Mouse (Mus musculus): ENCODE measurements around the gene Ano2. TPM values are rescaled to one million over a fixed set of nuclear protein-coding genes. Genes with fewer than 3 reads are reported as not detected.

Gene Ano2
- total RNA-seq, 2 experiments from 2014 or later = 0.07 TPM; not detected in 1

- DNase-seq = no peak
Observed at GRCm38 (mm10) chr6:125743203-125744100, 53.2 kb downstream of the Ano2 start.

GRCm38 (mm10) chr6:125747322-125747930 is 57.2 kb downstream of the Ano2 start:
- DNase-seq = no peak

GRCm38 (mm10) chr6:125748646-125749045 is 58.4 kb downstream of the Ano2 start:
- DNase-seq = no peak

- no peak for DNase-seq
Observed at GRCm38 (mm10) chr6:125762851-125763519, 72.8 kb downstream of the Ano2 start.

- no peak for DNase-seq
Observed at GRCm38 (mm10) chr6:125773256-125773655, 83.0 kb downstream of the Ano2 start.

GRCm38 (mm10) chr6:125776291-125776690 is 86.1 kb downstream of the Ano2 start:
- no peak for DNase-seq

- no peak for DNase-seq
Observed at GRCm38 (mm10) chr6:125802954-125803353, 112.7 kb downstream of the Ano2 start.

- no peak for DNase-seq
Observed at GRCm38 (mm10) chr6:125803364-125804011, 113.3 kb downstream of the Ano2 start.

- DNase-seq = no peak
Observed at GRCm38 (mm10) chr6:125808996-125809649, 118.9 kb downstream of the Ano2 start.

- no peak for DNase-seq
Observed at GRCm38 (mm10) chr6:125811395-125811794, 121.2 kb downstream of the Ano2 start.

- peak; percentile 6 to 49 for DNase-seq
Observed at GRCm38 (mm10) chr6:125838121-125838520, 147.9 kb downstream of the Ano2 start.

- no peak for DNase-seq
Observed at GRCm38 (mm10) chr6:125841284-125841683, 151.1 kb downstream of the Ano2 start.

- DNase-seq = no peak
Observed at GRCm38 (mm10) chr6:125851196-125851595, 161.0 kb downstream of the Ano2 start.

GRCm38 (mm10) chr6:125858294-125858693 is 168.1 kb downstream of the Ano2 start:
- DNase-seq = no peak

- peak; percentile 23 to 50 for DNase-seq
Observed at GRCm38 (mm10) chr6:125868516-125868915, 178.3 kb downstream of the Ano2 start.

GRCm38 (mm10) chr6:125871482-125871881 is 181.3 kb downstream of the Ano2 start:
- no peak for DNase-seq

- no peak for DNase-seq
Observed at GRCm38 (mm10) chr6:125874742-125875141, 184.5 kb downstream of the Ano2 start.

- DNase-seq = no peak
Observed at GRCm38 (mm10) chr6:125876884-125877283, 186.7 kb downstream of the Ano2 start.

GRCm38 (mm10) chr6:125878671-125879070 is 188.5 kb downstream of the Ano2 start:
- no peak for DNase-seq

- no peak for DNase-seq
Observed at GRCm38 (mm10) chr6:125879306-125879705, 189.1 kb downstream of the Ano2 start.

GRCm38 (mm10) chr6:125888596-125888995 is 198.4 kb downstream of the Ano2 start:
- DNase-seq = no peak

GRCm38 (mm10) chr6:125894340-125894739 is 204.1 kb downstream of the Ano2 start:
- no peak for DNase-seq
